Mouse (Mus musculus) kidney, postnatal 36 days (tissue): ENCODE results near the gene Pax7.

ENCODE experiments used
- DNase-seq, 2 experiments: peaks; one replicate each; pipeline ENCODE4 v3.0.0; 2021 to 2022; ENCODE audit warnings: mixed read lengths in 2 of 2

Gene Pax7

DNA sequence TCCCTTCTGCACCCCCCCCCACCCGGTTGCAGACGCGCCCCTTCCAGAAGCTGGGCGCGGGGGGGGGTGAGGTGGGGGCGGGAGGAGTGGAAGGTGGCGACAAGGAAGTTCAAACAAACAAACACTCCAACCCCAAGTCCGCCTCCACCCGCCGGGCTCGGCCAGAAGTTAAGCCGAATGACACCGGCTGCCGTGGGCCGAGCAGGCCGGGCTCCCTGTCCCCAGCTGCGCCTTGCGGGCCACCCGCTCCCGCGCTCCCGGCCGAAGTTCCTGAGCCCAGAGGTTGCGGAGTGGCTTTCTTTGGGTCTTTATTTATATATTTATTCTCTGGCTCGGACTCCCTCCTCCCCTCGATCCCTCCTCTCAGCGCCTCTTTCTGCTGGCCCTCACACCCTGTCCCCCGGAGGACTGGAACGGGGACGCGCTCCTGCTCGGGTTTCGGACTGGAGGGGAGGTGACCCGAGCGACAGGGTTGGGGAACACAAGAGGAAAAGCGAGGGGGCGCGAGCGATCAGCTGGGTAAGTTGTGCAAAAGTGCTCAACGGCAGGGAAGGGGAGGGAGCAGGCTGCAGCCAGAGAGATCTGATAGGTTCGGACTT lies at the start of gene Pax7:
Gene Pax7 (minus strand): TSS at position 493 of the 599 bp plus-strand sequence.
- no peak for DNase-seq

GRCm38 (mm10) chr4:139881796-139882195 lies 48.5 kb upstream of the Pax7 start:
- DNase-seq = no peak

DNA sequence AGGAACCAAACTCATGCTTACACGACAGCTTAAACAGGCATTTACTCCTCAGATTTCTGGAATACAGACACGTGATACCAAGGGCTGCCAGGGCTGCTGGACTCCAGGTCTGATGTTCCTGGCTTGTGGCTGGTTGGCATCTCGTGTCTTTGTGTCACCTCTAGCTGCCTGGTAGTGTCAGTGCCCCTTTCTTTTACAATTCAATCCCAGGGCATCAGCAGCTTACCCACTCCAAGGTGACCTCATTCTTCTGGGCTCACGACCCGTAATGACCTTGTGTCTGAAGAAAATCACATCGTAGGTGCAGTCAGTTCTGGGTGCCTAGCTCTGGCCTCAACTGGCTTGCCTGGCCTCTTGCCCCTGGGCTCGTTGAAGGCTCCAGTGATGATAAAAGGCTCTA lies 46.0 kb upstream of the Pax7 start:
- no peak for DNase-seq

- peak; percentile 1 to 13 for DNase-seq
Measured at GRCm38 (mm10) chr4:139878443-139878842, 45.1 kb upstream of the Pax7 start.

DNA sequence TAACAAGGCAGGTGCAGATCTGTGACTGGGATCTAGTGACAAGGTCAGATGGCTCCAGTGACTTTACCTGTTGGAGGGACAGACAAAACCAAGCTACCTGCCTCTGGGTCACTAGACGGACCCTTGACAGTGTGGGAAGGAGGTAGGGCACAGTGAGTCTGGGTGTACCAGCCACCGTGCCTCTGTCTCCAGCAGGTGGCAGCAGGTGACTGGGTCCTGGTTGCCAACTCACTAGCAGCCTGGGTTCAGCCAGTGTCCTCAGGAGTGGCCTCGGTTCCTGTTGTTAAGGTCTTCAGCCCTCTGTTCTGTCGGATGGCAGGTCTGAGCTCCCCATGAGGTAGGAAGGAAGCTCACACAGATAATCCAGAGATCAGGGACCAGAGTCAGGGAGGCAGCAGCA lies 43.9 kb upstream of the Pax7 start:
- DNase-seq = peak; percentile 71 to 87

DNA sequence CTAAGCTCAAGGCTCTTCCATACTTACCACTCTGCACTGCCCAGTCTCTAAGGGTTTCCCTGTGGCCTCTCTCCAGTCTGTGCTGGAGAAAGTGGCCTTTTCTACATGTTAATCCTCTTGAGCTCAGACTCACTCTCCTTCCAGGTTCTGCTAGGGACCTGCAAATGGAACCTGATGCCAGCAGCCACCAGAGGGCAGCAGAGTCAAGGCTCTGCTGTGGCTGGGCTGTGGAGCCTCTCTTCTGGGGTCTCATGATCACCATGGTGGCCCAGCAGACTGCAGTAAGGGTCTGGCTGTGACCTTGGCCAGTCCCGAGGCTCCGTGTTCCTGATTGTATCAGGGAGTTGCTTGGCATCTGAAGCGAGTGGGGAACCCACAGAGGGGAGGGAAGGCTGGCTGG lies 39.3 kb upstream of the Pax7 start:
- peak; percentile 11 to 71 for DNase-seq

- DNase-seq = peak; percentile 11 to 44
Measured at GRCm38 (mm10) chr4:139871699-139872098, 38.4 kb upstream of the Pax7 start.

DNA sequence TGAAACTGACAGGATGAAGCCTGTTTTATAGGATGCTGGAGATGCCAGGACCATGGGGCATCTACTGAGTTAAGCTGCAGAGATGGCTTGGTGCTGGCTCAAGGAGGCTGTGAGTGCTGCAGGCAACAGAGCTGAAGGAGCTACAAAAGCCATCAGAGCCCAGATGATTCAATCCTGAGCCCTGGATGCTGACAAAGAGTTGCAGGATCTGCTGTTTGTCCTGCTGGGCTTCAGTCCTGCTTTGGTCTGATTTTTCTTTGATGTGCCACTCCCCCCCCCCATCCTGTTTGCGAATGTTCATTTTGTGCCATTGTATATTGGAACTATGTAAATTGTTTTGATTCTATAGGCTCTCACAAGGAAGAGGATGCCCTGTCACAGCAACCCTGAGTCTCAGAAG lies 29.9 kb upstream of the Pax7 start:
- DNase-seq = no peak

GRCm38 (mm10) chr4:139858635-139859176 lies 25.4 kb upstream of the Pax7 start:
- peak; percentile 71 to 94 for DNase-seq

DNA sequence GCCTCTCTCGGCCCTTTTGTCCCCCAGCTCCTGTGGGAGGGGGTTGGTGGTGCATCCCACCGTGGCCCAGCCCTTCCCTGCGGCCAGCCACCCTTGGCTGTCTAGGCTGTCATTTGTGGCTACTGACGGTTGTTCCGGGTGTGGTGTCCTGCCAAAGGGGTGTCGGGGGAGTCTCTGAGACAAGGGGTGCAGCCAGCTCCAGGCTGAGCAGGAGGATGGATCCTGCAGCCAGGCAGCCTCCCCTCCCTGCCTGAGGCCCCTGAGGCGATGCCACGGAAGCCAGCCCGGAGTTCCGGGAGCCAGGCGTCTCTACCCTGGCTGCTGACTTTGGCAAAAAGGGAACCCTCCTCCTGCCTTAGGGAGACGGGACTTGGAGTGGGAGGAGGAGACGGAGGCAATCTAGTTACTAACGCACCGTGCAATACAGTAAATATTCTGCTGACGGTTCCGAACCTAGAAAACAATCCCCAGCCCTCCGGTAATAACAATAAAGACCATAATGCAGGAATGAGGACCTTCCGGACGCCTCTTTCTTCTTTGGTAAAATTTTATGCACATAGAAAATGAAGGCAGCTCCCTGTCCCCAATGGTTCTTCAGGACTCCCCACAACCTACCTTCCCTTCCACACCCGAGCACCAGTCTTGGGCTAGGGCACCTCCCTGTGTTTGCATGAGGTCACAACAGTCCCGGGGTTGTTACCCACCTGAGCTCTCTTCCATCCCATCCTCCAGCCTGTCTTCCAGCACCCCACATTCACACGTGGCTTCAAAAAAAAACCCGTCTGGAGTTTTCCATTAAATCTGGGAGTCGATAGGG lies 19.1 kb upstream of the Pax7 start:
- DNase-seq = no peak

GRCm38 (mm10) chr4:139851387-139851786 lies 18.1 kb upstream of the Pax7 start:
- DNase-seq = no peak

- no peak for DNase-seq
Measured at GRCm38 (mm10) chr4:139850547-139851170, 17.3 kb upstream of the Pax7 start.

DNA sequence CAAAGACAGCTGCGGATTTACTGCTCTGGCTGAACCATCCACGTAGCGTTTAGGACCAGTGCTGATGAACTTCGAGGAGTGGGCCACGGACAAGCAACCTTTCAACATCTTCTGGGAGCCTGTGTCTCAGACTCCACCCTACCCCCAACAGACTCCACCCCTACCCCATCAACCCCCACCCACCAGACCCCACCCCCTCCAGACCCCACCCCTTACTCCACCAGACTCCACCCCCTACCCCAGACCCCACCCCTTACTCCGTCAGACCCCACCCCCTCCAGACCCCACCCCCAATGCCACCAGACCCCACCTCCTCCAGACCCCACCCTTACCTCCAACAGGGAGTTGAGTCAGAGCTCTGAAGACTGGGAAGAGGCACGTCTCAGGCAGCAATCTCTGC lies 10.1 kb upstream of the Pax7 start:
- no peak for DNase-seq

DNA sequence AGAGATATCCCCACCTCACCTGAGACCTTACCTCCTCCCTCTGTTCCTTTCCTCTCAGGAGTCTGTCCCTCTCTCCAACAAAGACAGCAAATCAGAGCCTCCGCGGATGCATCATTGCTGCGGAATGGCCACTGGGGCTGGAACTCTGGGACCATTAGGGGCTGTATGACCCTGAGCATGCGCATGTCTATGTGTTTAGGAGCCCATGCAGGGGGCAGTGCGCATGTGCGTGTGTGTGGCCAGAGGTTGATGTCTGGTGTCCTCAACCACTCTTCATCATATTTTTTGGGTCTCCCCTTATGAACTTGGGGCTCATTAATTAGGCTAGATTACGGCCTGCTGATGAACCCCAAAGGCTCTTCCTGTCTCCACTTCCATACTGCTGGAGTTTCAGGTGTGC lies 9.6 kb upstream of the Pax7 start:
- no peak for DNase-seq

GRCm38 (mm10) chr4:139840939-139841500 lies 7.7 kb upstream of the Pax7 start:
- DNase-seq = no peak

- no peak for DNase-seq
Measured at GRCm38 (mm10) chr4:139840442-139840841, 7.1 kb upstream of the Pax7 start.

DNA sequence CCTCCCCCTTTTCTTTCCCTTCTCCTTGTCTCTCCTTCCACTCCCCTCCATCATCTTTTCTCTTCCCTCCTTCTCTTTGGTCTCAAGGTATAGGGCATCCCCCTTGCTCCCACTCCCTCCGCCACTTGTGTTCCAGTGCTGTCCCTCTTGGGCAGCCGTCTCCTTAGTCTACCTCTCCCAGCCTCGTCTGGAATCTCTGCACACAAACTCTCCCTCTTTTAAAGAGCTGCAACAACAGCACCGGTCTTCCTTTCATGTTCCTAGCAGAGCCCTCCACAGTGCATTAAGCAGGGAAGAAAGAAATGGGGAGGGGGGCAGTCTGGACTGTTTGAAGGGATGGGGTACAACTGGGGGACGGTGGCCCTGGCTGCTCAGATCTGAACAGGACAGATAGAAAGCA lies 3.4 kb upstream of the Pax7 start:
- no peak for DNase-seq

GRCm38 (mm10) chr4:139836196-139836595 lies 2.9 kb upstream of the Pax7 start:
- no peak for DNase-seq

- DNase-seq = no peak
Measured at GRCm38 (mm10) chr4:139833817-139834401, 581 bp upstream of the Pax7 start.

DNA sequence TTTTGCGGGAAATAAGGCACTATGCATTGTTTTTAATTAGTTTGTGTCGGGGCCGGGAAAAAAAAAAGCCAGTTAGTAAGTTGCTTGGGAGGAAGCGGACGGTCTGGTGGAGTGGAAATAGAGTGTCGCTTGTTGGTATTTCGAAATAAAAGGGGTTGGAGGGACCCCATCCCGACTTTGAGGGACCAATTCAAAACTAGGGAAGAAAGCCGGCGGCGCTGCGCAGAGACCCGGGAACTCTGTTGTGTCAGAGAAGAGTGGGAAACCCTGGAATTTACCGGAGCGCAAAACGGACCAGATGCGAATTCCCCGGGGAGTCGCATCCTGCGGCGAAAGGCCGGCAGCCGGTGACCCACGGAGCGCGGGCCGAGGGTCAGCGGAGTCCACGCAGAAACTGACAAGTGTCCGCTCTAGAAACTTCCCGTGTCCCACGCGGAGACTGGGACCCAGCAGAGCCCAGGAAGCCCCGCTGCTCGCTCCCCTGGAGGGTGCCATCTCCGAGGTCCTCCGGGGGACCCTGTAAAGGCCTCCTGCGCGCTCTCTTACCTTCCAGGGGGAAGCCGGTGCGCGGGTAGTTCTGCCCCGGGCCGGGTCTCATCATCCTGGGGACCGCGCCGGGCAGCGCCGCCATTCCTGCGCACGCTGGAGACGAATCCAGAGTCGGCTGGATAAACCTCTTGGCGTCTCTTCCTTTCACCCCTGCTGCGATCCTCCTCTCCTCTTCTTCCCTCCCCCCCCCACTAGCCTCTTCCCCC lies 870 bp downstream of the Pax7 start:
- DNase-seq = no peak

GRCm38 (mm10) chr4:139831501-139832230 lies 1.7 kb downstream of the Pax7 start:
- DNase-seq = no peak
